ENCODE assay signal across 41 mouse cellular contexts in genomic region chr10:96079823-96080222, GRCm38 (mm10). TPM values are rescaled to one million over a fixed set of nuclear protein-coding genes. Genes with fewer than 3 reads are reported as not detected.
"Had no signal": no experiment of that assay in that cellular context is flagged by ENCODE, and none has a peak within 500 bp of the region (broad histone marks: within the 10 kb centered on the region; RNA-seq: fewer than 3 reads in every experiment).

No protein-coding gene starts in this region.

- DNase-seq: left cerebral cortex, postnatal 4 days; lung, adult 2 months had no signal

- H3K4me3 ChIP-seq: left cerebral cortex, adult 2 months; limb, embryonic 10.5 days; limb, embryonic 12.5 days; limb, embryonic 13.5 days; limb, embryonic 15.5 days; liver, embryonic 13.5 days; liver, embryonic 15.5 days; lung, embryonic 15.5 days; megakaryocyte, embryonic 14.5 days; midbrain, embryonic 10.5 days; midbrain, embryonic 12.5 days; midbrain, embryonic 13.5 days; midbrain, embryonic 15.5 days; neural tube, embryonic 12.5 days had no signal

- H3K9me3 ChIP-seq: limb, embryonic 10.5 days; limb, embryonic 12.5 days; limb, embryonic 13.5 days; limb, embryonic 15.5 days; liver, embryonic 12.5 days; liver, embryonic 13.5 days; liver, embryonic 15.5 days; lung, embryonic 15.5 days; megakaryocyte, embryonic 14.5 days; midbrain, embryonic 10.5 days; midbrain, embryonic 12.5 days; midbrain, embryonic 13.5 days; midbrain, embryonic 15.5 days; neural tube, embryonic 12.5 days had no signal

- H3K36me3 ChIP-seq: limb, embryonic 10.5 days; limb, embryonic 12.5 days; limb, embryonic 13.5 days; limb, embryonic 15.5 days; liver, embryonic 12.5 days; liver, embryonic 13.5 days; liver, embryonic 15.5 days; lung, embryonic 15.5 days; midbrain, embryonic 10.5 days; midbrain, embryonic 12.5 days; midbrain, embryonic 13.5 days; midbrain, embryonic 15.5 days; neural tube, embryonic 12.5 days had no signal

- H3K4me1 ChIP-seq: limb, embryonic 10.5 days; limb, embryonic 15.5 days had no signal

- H3K4me2 ChIP-seq: limb, embryonic 12.5 days; limb, embryonic 13.5 days; limb, embryonic 15.5 days; lung, embryonic 14.5 days; lung, embryonic 15.5 days; midbrain, embryonic 11.5 days; midbrain, embryonic 12.5 days; midbrain, embryonic 13.5 days; midbrain, embryonic 15.5 days; neural tube, embryonic 12.5 days had no signal

- H3K9ac ChIP-seq: limb, embryonic 12.5 days; limb, embryonic 13.5 days; limb, embryonic 15.5 days; liver, embryonic 12.5 days; liver, embryonic 13.5 days; liver, embryonic 14.5 days; liver, embryonic 15.5 days; liver, postnatal 0 days; lung, embryonic 14.5 days; lung, embryonic 15.5 days; midbrain, embryonic 12.5 days; midbrain, embryonic 13.5 days; midbrain, embryonic 15.5 days; neural tube, embryonic 12.5 days had no signal

- ATAC-seq: liver, embryonic 12.5 days; liver, postnatal 0 days; midbrain, embryonic 13.5 days; midbrain, embryonic 15.5 days; midbrain, embryonic 16.5 days had no signal

- H3K27me3 ChIP-seq: limb, embryonic 12.5 days; limb, embryonic 13.5 days; limb, embryonic 15.5 days; liver, embryonic 12.5 days; liver, embryonic 13.5 days; liver, embryonic 15.5 days; lung, embryonic 15.5 days; megakaryocyte, embryonic 14.5 days; midbrain, embryonic 12.5 days; midbrain, embryonic 13.5 days; midbrain, embryonic 15.5 days; neural tube, embryonic 12.5 days had no signal

- H3K27ac ChIP-seq: left cerebral cortex, adult 2 months; limb, embryonic 10.5 days; limb, embryonic 12.5 days; limb, embryonic 13.5 days; limb, embryonic 15.5 days; liver, embryonic 12.5 days; liver, embryonic 13.5 days; liver, embryonic 14.5 days; liver, embryonic 15.5 days; lung, embryonic 15.5 days; macrophage; midbrain, embryonic 10.5 days; midbrain, embryonic 12.5 days; midbrain, embryonic 13.5 days; midbrain, embryonic 15.5 days; neural tube, embryonic 12.5 days had no signal

RNA-seq across cellular contexts. Expression of gene Gm5426, which starts 56.6 kb away (rescaled TPM):
- total RNA-seq: left cerebral cortex, adult 2 months; left cerebral cortex, adult 8-10 months; left cerebral cortex, postnatal 10 days; left cerebral cortex, postnatal 14 days; left cerebral cortex, postnatal 25 days; left cerebral cortex, postnatal 36 days; left cerebral cortex, postnatal 4 days; liver, adult 2 months; megakaryocyte progenitor cell, adult 5-6 weeks; megakaryocyte, adult 5-6 weeks; megakaryocyte-erythroid progenitor cell, adult 5-6 weeks; midbrain, postnatal 0 days; monocyte, adult 5-6 weeks had no signal
- polyA plus RNA-seq: limb, embryonic 10.5 days; limb, embryonic 11.5 days; limb, embryonic 12.5 days; limb, embryonic 13.5 days; limb, embryonic 14.5 days; limb, embryonic 15.5 days; liver, adult 2 months; liver, embryonic 11.5 days; liver, embryonic 12.5 days; liver, embryonic 13.5 days; liver, embryonic 14.5 days; liver, embryonic 15.5 days; liver, embryonic 16.5 days; liver, postnatal 0 days; lung, adult 2 months; lung, embryonic 14.5 days; lung, embryonic 15.5 days; lung, embryonic 16.5 days; macrophage; midbrain, embryonic 10.5 days; midbrain, embryonic 11.5 days; midbrain, embryonic 12.5 days; midbrain, embryonic 13.5 days; midbrain, embryonic 14.5 days; midbrain, embryonic 15.5 days; midbrain, embryonic 16.5 days; midbrain, postnatal 0 days; neural tube, embryonic 11.5 days; neural tube, embryonic 12.5 days had no signal
